Comparison of ENCODE assay signal across 8 mouse cellular contexts in genomic region chr11:97415712-97416636, GRCm38 (mm10). TPM values are rescaled to one million over a fixed set of nuclear protein-coding genes. Genes with fewer than 3 reads are reported as not detected.
DNase-seq lines count a peak whose midpoint lies in the region; ATAC-seq and TF ChIP-seq lines count a peak whose summit lies in the region.

No protein-coding gene starts in this region.

- H3K9ac ChIP-seq in intestine, postnatal 0 days (ENCODE audit: low read depth, low read length), result peak overlapping the region; percentile 79
- H3K9ac ChIP-seq in stomach, postnatal 0 days (ENCODE audit: low read length), result peak overlapping the region; percentile 84

- no peaks in the 10 kb centered on the region for H3K9me3 ChIP-seq in intestine, postnatal 0 days (ENCODE audit: control insufficient read depth)
- H3K9me3 ChIP-seq in stomach, postnatal 0 days (ENCODE audit: control insufficient read depth, low read length), result no peaks in the 10 kb centered on the region

- H3K27ac ChIP-seq in bone marrow, adult 2 months (ENCODE audit: control insufficient read depth, insufficient read depth, low read depth, low read length, poor library complexity), result peak overlapping the region; percentile 63
- H3K27ac ChIP-seq in intestine, postnatal 0 days (ENCODE audit: low read depth, low read length), result peak overlapping the region; percentile 58
- peak overlapping the region; percentile 92 for H3K27ac ChIP-seq in stomach, postnatal 0 days (replicated peaks)

- peaks cover 3% of the 10 kb centered on the region for H3K4me1 ChIP-seq in bone marrow, adult 2 months (ENCODE audit: control insufficient read depth, insufficient read depth, low read length)
- no peaks in the 10 kb centered on the region; the same call in 1 of the 2 replicates for H3K4me1 ChIP-seq in intestine, postnatal 0 days (replicated peaks; ENCODE audit: control insufficient read depth, insufficient read depth, low read length)
- H3K4me1 ChIP-seq in stomach, postnatal 0 days (replicated peaks; ENCODE audit: control insufficient read depth, insufficient read depth), result no peaks in the 10 kb centered on the region

- H3K36me3 ChIP-seq in intestine, postnatal 0 days (ENCODE audit: control insufficient read depth, insufficient read depth), result no peaks in the 10 kb centered on the region
- no peaks in the 10 kb centered on the region for H3K36me3 ChIP-seq in stomach, postnatal 0 days (ENCODE audit: control insufficient read depth, insufficient read depth, low read length)

- peak; percentile 29 for DNase-seq in left cerebral cortex, postnatal 4 days
- DNase-seq in left cerebral cortex, adult 11 months (ENCODE audit: low spot score), result no peak
- DNase-seq in gastrocnemius, postnatal 4 days (ENCODE audit: low spot score in 2 of 2), result peak; percentile 63 to 79
- peak; percentile 78 for DNase-seq in lung, postnatal 10 days
- peak; percentile 60 for DNase-seq in stomach, postnatal 0 days (ENCODE audit: low spot score)
- DNase-seq in yolk sac, embryonic 10.5 days (ENCODE audit: low spot score), result no peak

- TF ChIP-seq POLR2A in bone marrow, adult 2 months (IDR thresholded peaks at IDR 0.05; ENCODE audit: borderline replicate concordance, control insufficient read depth, low read depth, low read length), result no peak

- WGBS in bone marrow, adult 2 months, result 3% methylated on average over 48 of the region's 49 CpGs
- WGBS in intestine, postnatal 0 days, result 3% methylated on average over 44 of the region's 49 CpGs
- WGBS in stomach, postnatal 0 days, result 1% methylated on average over 48 of the region's 49 CpGs

- TF ChIP-seq EP300 in stomach, postnatal 0 days (optimal IDR thresholded peaks at IDR 0.05), result no peak

- peak overlapping the region; percentile 67 for H3K4me3 ChIP-seq in bone marrow, adult 2 months (replicated peaks; ENCODE audit: control insufficient read depth, low read depth, low read length)
- peak overlapping the region; percentile 81 for H3K4me3 ChIP-seq in intestine, postnatal 0 days (ENCODE audit: low read depth, low read length)
- peak overlapping the region; percentile 85 for H3K4me3 ChIP-seq in stomach, postnatal 0 days (ENCODE audit: low read depth, low read length)

- H3K27me3 ChIP-seq in intestine, postnatal 0 days (replicated peaks; ENCODE audit: control insufficient read depth, insufficient read depth, low read length), result no peaks in the 10 kb centered on the region
- no peaks in the 10 kb centered on the region for H3K27me3 ChIP-seq in stomach, postnatal 0 days (ENCODE audit: control insufficient read depth, insufficient read depth, low read length)

- ATAC-seq in intestine, postnatal 0 days, result peak; percentile 50
- peak; percentile 50 for ATAC-seq in stomach, postnatal 0 days (ENCODE audit: low FRiP score, low TSS enrichment)

- intact Hi-C loops in left cerebral cortex, postnatal 4 days (cut with DNase I), result no loop called here

- H3K4me2 ChIP-seq in intestine, postnatal 0 days (replicated peaks; ENCODE audit: low read depth), result peak overlapping the region; percentile 93
- H3K4me2 ChIP-seq in stomach, postnatal 0 days (replicated peaks; ENCODE audit: low read depth), result peak overlapping the region; percentile 98

- no peak for TF ChIP-seq CTCF in bone marrow, adult 2 months (IDR thresholded peaks at IDR 0.05; ENCODE audit: control insufficient read depth, insufficient read depth, low read length)
- 0 out of 2 replicates have a peak, but pooled peaks have one; percentile 11 for TF ChIP-seq CTCF in intestine, postnatal 0 days (IDR thresholded peaks at IDR 0.05; ENCODE audit: low read depth)
- peak; percentile 24; the same call in 1 of the 2 replicates for TF ChIP-seq CTCF in stomach, postnatal 0 days (IDR thresholded peaks at IDR 0.05; ENCODE audit: low read depth)

RNA-seq across cellular contexts. Expression of gene Arhgap23, which starts 0.6 kb away (rescaled TPM):
- 100 to 1,000 TPM; 107 to 111 TPM for total RNA-seq in left cerebral cortex, postnatal 4 days (2021)
- polyA plus RNA-seq in bone marrow, adult 2 months (2011; ENCODE audit: insufficient read depth, insufficient read length, low replicate concordance, missing spikeins), result 32.9 and 39.9 TPM in 2 replicates
- total RNA-seq in gastrocnemius, postnatal 4 days (2021), result 10 to 100 TPM; 29.9 to 30.9 TPM
- polyA plus RNA-seq in intestine, postnatal 0 days (2015; fragmentation: Nextera tagmentation; extraction: Ambion mirVana), result 3.5 and 4.6 TPM in 2 replicates
- 4.3 and 4.6 TPM in 2 replicates for polyA plus RNA-seq in stomach, postnatal 0 days (2015; fragmentation: Nextera tagmentation; extraction: Ambion mirVana)

RNA-seq across cellular contexts. Expression of gene Socs7, which starts 53.6 kb away (rescaled TPM):
- 10 to 100 TPM; 70.6 to 71.8 TPM for total RNA-seq in left cerebral cortex, postnatal 4 days (2021)
- polyA plus RNA-seq in bone marrow, adult 2 months (2011; ENCODE audit: insufficient read depth, insufficient read length, low replicate concordance, missing spikeins), result 4.3 and 5.2 TPM in 2 replicates
- total RNA-seq in gastrocnemius, postnatal 4 days (2021), result 10 to 100 TPM; 33.4 to 34.5 TPM
- 2.4 and 2.5 TPM in 2 replicates for polyA plus RNA-seq in intestine, postnatal 0 days (2015; fragmentation: Nextera tagmentation; extraction: Ambion mirVana)
- polyA plus RNA-seq in stomach, postnatal 0 days (2015; fragmentation: Nextera tagmentation; extraction: Ambion mirVana), result 1.3 and 1.7 TPM in 2 replicates

Comparison
In these comparisons a context has a peak if more than half of its experiments do, and no peak if none do; other contexts are left out.
1. DNase-seq: peak in left cerebral cortex, postnatal 4 days (single experiment), gastrocnemius, postnatal 4 days (2 of 2), lung, postnatal 10 days (single experiment) and stomach, postnatal 0 days (single experiment); none in left cerebral cortex, adult 11 months (single experiment) and yolk sac, embryonic 10.5 days (single experiment).
2. Peak in every context shown above with its lines, with median percentiles within 50 percentile points of each other: H3K27ac ChIP-seq and H3K4me3 ChIP-seq.